10 mouse cellular contexts compared by ENCODE assay signal in genomic region chr8:92190261-92191025, GRCm38 (mm10).
"Had no signal": no experiment of that assay in that cellular context is flagged by ENCODE, and none has a peak within 500 bp of the region (broad histone marks: within the 10 kb centered on the region; RNA-seq: fewer than 3 reads in every experiment).

No protein-coding gene starts in this region.

- ATAC-seq: liver, embryonic 12.5 days had no signal

- DNase-seq: kidney, adult 11 months; kidney, adult 9 months; kidney, postnatal 36 days; lung, embryonic 14.5 days; lung, postnatal 10 days; lung, postnatal 4 days; midbrain, embryonic 14.5 days; spleen, adult 18-20 months; thymus, postnatal 36 days had no signal
